Mouse (Mus musculus) C2C12 (cell line): ENCODE measurements at regions not wholly inside any gene's neighbourhood (a gene's known extent, or its start where the extent isn't known, plus 50 kb on each side); places are given as distances from the start of the nearest gene placed in this dataset. TPM values are rescaled to one million over a fixed set of nuclear protein-coding genes. Genes with fewer than 3 reads are reported as not detected.

Experiments used
- H3K27me3 ChIP-seq: one replicate; pipeline ENCODE4 v1.6.1; 2011; ENCODE audit not compliant: control insufficient read depth, insufficient read depth, insufficient read length
- H3K36me3 ChIP-seq: one replicate; pipeline ENCODE4 v1.6.1; 2011; ENCODE audit not compliant: control insufficient read depth, insufficient read depth
- H3K4me3 ChIP-seq: one replicate; pipeline ENCODE4 v1.5.1; 2011; ENCODE audit warnings: mild to moderate bottlenecking, control low read depth; ENCODE audit not compliant: poor library complexity, insufficient read depth, severe bottlenecking
- H3K79me2 ChIP-seq: one replicate; pipeline ENCODE4 v1.6.1; 2011; ENCODE audit not compliant: control insufficient read depth, insufficient read depth
- H3K79me3 ChIP-seq: one replicate; pipeline ENCODE4 v1.6.1; 2011; ENCODE audit warnings: low read depth, control low read depth
- H3ac ChIP-seq: one replicate; pipeline ENCODE3; 2011; ENCODE audit warnings: low read depth; ENCODE audit not compliant: control insufficient read depth, insufficient read length
- CEBPB ChIP-seq: IDR thresholded peaks from one replicate; pipeline ENCODE4 v1.6.1; 2011; ENCODE audit warnings: low read depth, mild to moderate bottlenecking, control low read depth, moderate library complexity
- CTCF ChIP-seq: IDR thresholded peaks from one replicate; pipeline ENCODE4 v1.5.1; 2011; ENCODE audit not compliant: control insufficient read depth, insufficient read depth, insufficient read length
- FOSL1 ChIP-seq: IDR thresholded peaks from one replicate; pipeline ENCODE4 v1.8.0; 2011; ENCODE audit warnings: mild to moderate bottlenecking, low read length; ENCODE audit not compliant: poor library complexity, insufficient read depth, severe bottlenecking
- MAX ChIP-seq: IDR thresholded peaks from one replicate; pipeline ENCODE4 v1.6.1; 2011; ENCODE audit warnings: mild to moderate bottlenecking, control low read depth
- MYOD1 ChIP-seq: IDR thresholded peaks from one replicate; pipeline ENCODE4 v1.6.1; 2011; ENCODE audit warnings: low read depth; ENCODE audit not compliant: control insufficient read depth, insufficient read length
- MYOG ChIP-seq: IDR thresholded peaks from one replicate; pipeline ENCODE4 v1.6.1; 2011; ENCODE audit not compliant: control insufficient read depth, insufficient read length; ENCODE audit errors: extremely low read depth
- USF1 ChIP-seq: IDR thresholded peaks from one replicate; pipeline ENCODE4 v1.6.1; 2011; ENCODE audit warnings: low read depth, mild to moderate bottlenecking, control low read depth, moderate library complexity
- microRNA-seq: library from miRNA; unstranded; fragments of <30 nt; microRNA quantifications from one replicate; pipeline ENCODE4, GENCODE M21; 2019; ENCODE audit warnings: borderline microRNAs expressed

GRCm38 (mm10) chr13:98545398-98545797 is 53.6 kb upstream of the Gm10320 start:
- Histone ChIP-seq H3K79me3 (no peaks in the 10 kb centered on the region), H3K4me3 (no peak overlapping the region), H3K36me3 (no peaks in the 10 kb centered on the region), H3K79me2 (no peaks in the 10 kb centered on the region), H3ac (no peak overlapping the region), H3K27me3 (no peaks in the 10 kb centered on the region)
- TF ChIP-seq CEBPB, result no peak
- no peak for TF ChIP-seq USF1
- no peak for TF ChIP-seq MYOG
- no peak for TF ChIP-seq MYOD1
- no peak for TF ChIP-seq CTCF
- no peak for TF ChIP-seq MAX
- TF ChIP-seq FOSL1, result no peak

- no peak for TF ChIP-seq CTCF
- TF ChIP-seq FOSL1, result no peak
- TF ChIP-seq MAX, result no peak
- TF ChIP-seq MYOD1, result no peak
- TF ChIP-seq USF1, result no peak
- no peak for TF ChIP-seq MYOG
- TF ChIP-seq CEBPB, result no peak
- Histone ChIP-seq H3K4me3 (no peak overlapping the region), H3ac (no peak overlapping the region), H3K36me3 (no peaks in the 10 kb centered on the region), H3K79me3 (no peaks in the 10 kb centered on the region), H3K27me3 (no peaks in the 10 kb centered on the region), H3K79me2 (no peaks in the 10 kb centered on the region)
These were observed 52.2 kb upstream of the Gm10320 start for GRCm38 (mm10) chr13:98544051-98544450.

Small RNA genes in the stretch of these regions (microRNA-seq; reads per million reads assigned to microRNA genes)
- not detected for gene Gm22698
